Mouse (Mus musculus): ENCODE measurements around the gene Gm10570.

- TF ChIP-seq CTCF (IDR thresholded peaks at IDR 0.05) (no peak), EP300 (IDR thresholded peaks at IDR 0.05) (no peak)
These were observed 18.6 kb downstream of the Gm10570 start for GRCm38 (mm10) chr4:130289824-130290223.
